Mouse (Mus musculus) liver, embryonic 11.5 days (tissue): ENCODE measurements at regions not wholly inside any gene's neighbourhood (a gene's known extent, or its start where the extent isn't known, plus 50 kb on each side); places are given as distances from the start of the nearest gene placed in this dataset.

Experiments used
- ATAC-seq: fragments of 200-750 bp; cut with Nextera tagmentation; replicated peaks from 2 replicates; pipeline ENCODE4 v1.8.0; 2017; ENCODE audit warnings: moderate number of reproducible peaks, mild to moderate bottlenecking, moderate TSS enrichment, moderate library complexity; ENCODE audit not compliant: low FRiP score
- DNase-seq: peaks from one replicate; pipeline ENCODE4 v3.0.0-alpha.2; 2017; ENCODE audit warnings: low spot score
- H3K27ac ChIP-seq: fragments of 300-500 bp; sonication (generic); 2 replicates; pipeline ENCODE4 v1.5.1; 2014; ENCODE audit warnings: mild to moderate bottlenecking, low read depth, low read length, control low read depth
- H3K27me3 ChIP-seq: fragments of 300-500 bp; sonication (generic); replicated peaks from 2 replicates; pipeline ENCODE4 v1.6.1; 2014; ENCODE audit warnings: low read length, mixed read lengths; ENCODE audit not compliant: control insufficient read depth, insufficient read depth
- H3K36me3 ChIP-seq: fragments of 300-500 bp; sonication (generic); 2 replicates; pipeline ENCODE4 v1.6.1; 2014; ENCODE audit warnings: mild to moderate bottlenecking, low read length, moderate library complexity, mixed read lengths; ENCODE audit not compliant: control insufficient read depth, insufficient read depth
- H3K4me1 ChIP-seq: fragments of 300-500 bp; sonication (generic); replicated peaks from 2 replicates; pipeline ENCODE4 v1.6.1; 2014; ENCODE audit warnings: low read length, mixed read lengths; ENCODE audit not compliant: control insufficient read depth, insufficient read depth
- H3K4me2 ChIP-seq: fragments of 300-500 bp; sonication (generic); 2 replicates; pipeline ENCODE4 v1.6.1; 2014; ENCODE audit warnings: mild to moderate bottlenecking, control low read depth, moderate library complexity
- H3K4me3 ChIP-seq: fragments of 300-500 bp; sonication (generic); 2 replicates; pipeline ENCODE4 v1.5.1; 2014; ENCODE audit warnings: low read depth, low read length, control low read depth
- H3K9ac ChIP-seq: fragments of 300-500 bp; sonication (generic); 2 replicates; pipeline ENCODE4 v1.6.1; 2014; ENCODE audit warnings: low read depth, low read length, control low read depth
- H3K9me3 ChIP-seq: fragments of 300-500 bp; sonication (generic); 2 replicates; pipeline ENCODE4 v1.6.1; 2016; ENCODE audit warnings: low read length, inconsistent platforms, mixed read lengths; ENCODE audit not compliant: control insufficient read depth
- WGBS: fragments of 180-500 bp; shearing (Covaris S2); extraction: QIAGEN DNeasy Blood & Tissue Kit; methylation state at CpG from one replicate; pipeline ENCODE4 v1.1.7; 2014; 5-methylcytosine and 5-hydroxymethylcytosine counted together

GRCm38 (mm10) chr16:5713476-5713875, 171.7 kb upstream of the Rbfox1 start:
- no peaks in the 10 kb centered on the region for H3K27me3 ChIP-seq
- no peak overlapping the region for H3K4me2 ChIP-seq
- no peaks in the 10 kb centered on the region for H3K36me3 ChIP-seq
- ATAC-seq = no peak
- DNase-seq = no peak
- WGBS = 81% methylated on average over 4 of the region's 4 CpGs
- no peaks in the 10 kb centered on the region for H3K4me1 ChIP-seq
- no peak overlapping the region for H3K9ac ChIP-seq
- no peak overlapping the region for H3K27ac ChIP-seq
- H3K4me3 ChIP-seq = no peak overlapping the region
- H3K9me3 ChIP-seq = no peaks in the 10 kb centered on the region

- no peaks in the 10 kb centered on the region for H3K27me3 ChIP-seq
- no peak overlapping the region for H3K9ac ChIP-seq
- H3K4me3 ChIP-seq = no peak overlapping the region
- H3K4me1 ChIP-seq = no peaks in the 10 kb centered on the region
- ATAC-seq (no peak), DNase-seq (no peak)
- no peak overlapping the region for H3K4me2 ChIP-seq
- no peaks in the 10 kb centered on the region for H3K9me3 ChIP-seq
- no peak overlapping the region for H3K27ac ChIP-seq
- 81% methylated on average over 5 of the region's 5 CpGs for WGBS
- H3K36me3 ChIP-seq = no peaks in the 10 kb centered on the region
Measured at GRCm38 (mm10) chr16:5709831-5710230, 175.3 kb upstream of the Rbfox1 start.

GRCm38 (mm10) chr16:5700731-5701255, 184.4 kb upstream of the Rbfox1 start:
- H3K4me1 ChIP-seq = no peaks in the 10 kb centered on the region
- DNase-seq (no peak), ATAC-seq (no peak)
- no peaks in the 10 kb centered on the region for H3K27me3 ChIP-seq
- H3K27ac ChIP-seq = no peak overlapping the region
- H3K9ac ChIP-seq = no peak overlapping the region
- WGBS = 51% methylated on average over 9 of the region's 9 CpGs
- no peaks in the 10 kb centered on the region for H3K36me3 ChIP-seq
- no peak overlapping the region for H3K4me2 ChIP-seq
- no peaks in the 10 kb centered on the region for H3K9me3 ChIP-seq
- no peak overlapping the region for H3K4me3 ChIP-seq

- H3K9me3 ChIP-seq = no peaks in the 10 kb centered on the region
- H3K4me1 ChIP-seq = no peaks in the 10 kb centered on the region
- no peak for ATAC-seq
- no peaks in the 10 kb centered on the region for H3K27me3 ChIP-seq
- no peak for DNase-seq
- H3K4me2 ChIP-seq = no peak overlapping the region
- 79% methylated on average over 3 of the region's 3 CpGs for WGBS
- no peak overlapping the region for H3K4me3 ChIP-seq
- no peaks in the 10 kb centered on the region for H3K36me3 ChIP-seq
- H3K9ac ChIP-seq = no peak overlapping the region
- H3K27ac ChIP-seq = no peak overlapping the region
Measured at GRCm38 (mm10) chr16:5688322-5688721, 196.8 kb upstream of the Rbfox1 start.

- 70% methylated on average over 6 of the region's 6 CpGs for WGBS
- no peaks in the 10 kb centered on the region for H3K9me3 ChIP-seq
- no peaks in the 10 kb centered on the region for H3K27me3 ChIP-seq
- no peak overlapping the region for H3K27ac ChIP-seq
- H3K36me3 ChIP-seq = no peaks in the 10 kb centered on the region
- H3K4me2 ChIP-seq = no peak overlapping the region
- no peak for DNase-seq
- H3K4me1 ChIP-seq = no peaks in the 10 kb centered on the region
- no peak overlapping the region for H3K9ac ChIP-seq
- ATAC-seq = no peak
- H3K4me3 ChIP-seq = no peak overlapping the region
Measured at GRCm38 (mm10) chr16:5673372-5673960, 211.7 kb upstream of the Rbfox1 start.

- DNase-seq (no peak), ATAC-seq (no peak)
- Histone ChIP-seq H3K27ac (no peak overlapping the region), H3K36me3 (no peaks in the 10 kb centered on the region), H3K27me3 (no peaks in the 10 kb centered on the region), H3K4me1 (no peaks in the 10 kb centered on the region), H3K9ac (no peak overlapping the region), H3K4me2 (no peak overlapping the region), H3K9me3 (no peaks in the 10 kb centered on the region), H3K4me3 (no peak overlapping the region)
- WGBS = 52% methylated on average over 4 of the region's 4 CpGs
Measured at GRCm38 (mm10) chr16:5672871-5673270, 212.3 kb upstream of the Rbfox1 start.

GRCm38 (mm10) chr16:5668403-5668967, 216.7 kb upstream of the Rbfox1 start:
- WGBS = 71% methylated on average over 4 of the region's 4 CpGs
- H3K4me3 ChIP-seq = no peak overlapping the region
- no peak for ATAC-seq
- no peak overlapping the region for H3K27ac ChIP-seq
- H3K4me1 ChIP-seq = no peaks in the 10 kb centered on the region
- H3K27me3 ChIP-seq = no peaks in the 10 kb centered on the region
- no peak overlapping the region for H3K4me2 ChIP-seq
- H3K9ac ChIP-seq = no peak overlapping the region
- H3K36me3 ChIP-seq = no peaks in the 10 kb centered on the region
- DNase-seq = no peak
- no peaks in the 10 kb centered on the region for H3K9me3 ChIP-seq

GRCm38 (mm10) chr16:5661918-5662317, 223.2 kb upstream of the Rbfox1 start:
- no peak overlapping the region for H3K4me2 ChIP-seq
- H3K4me1 ChIP-seq = no peaks in the 10 kb centered on the region
- DNase-seq (no peak), ATAC-seq (no peak)
- no peak overlapping the region for H3K9ac ChIP-seq
- H3K36me3 ChIP-seq = no peaks in the 10 kb centered on the region
- no peaks in the 10 kb centered on the region for H3K27me3 ChIP-seq
- H3K9me3 ChIP-seq = no peaks in the 10 kb centered on the region; the same call in 1 of the 2 replicates
- WGBS = 54% methylated on average over 5 of the region's 5 CpGs
- no peak overlapping the region for H3K4me3 ChIP-seq
- H3K27ac ChIP-seq = no peak overlapping the region

- DNase-seq = no peak
- Histone ChIP-seq H3K36me3 (no peaks in the 10 kb centered on the region), H3K9me3 (no peaks in the 10 kb centered on the region), H3K27ac (no peak overlapping the region), H3K27me3 (no peaks in the 10 kb centered on the region), H3K9ac (no peak overlapping the region), H3K4me3 (no peak overlapping the region), H3K4me1 (no peaks in the 10 kb centered on the region), H3K4me2 (no peak overlapping the region)
- ATAC-seq = no peak
- 59% methylated on average over 1 of the region's 1 CpGs for WGBS
Measured at GRCm38 (mm10) chr16:5651551-5651950, 233.6 kb upstream of the Rbfox1 start.
